Mouse (Mus musculus) adrenal gland, adult (tissue): ENCODE results near the gene Il2ra.
"Not testable (repeated sequence)": the region's sequence is repeated elsewhere in the genome, so short reads cannot be mapped to it uniquely, and the experiment has no call there.

ENCODE experiments used
- DNase-seq, 2 experiments: peaks; one replicate each; pipeline ENCODE4 v3.0.0; 2022 to 2023; ENCODE audit warnings: low spot score in 1 of 2; ENCODE audit not compliant: inconsistent age in 2 of 2

Gene Il2ra

GRCm38 (mm10) chr2:11642451-11642941 is at the start of gene Il2ra:
Gene Il2ra, plus strand, starts transcription at chr2:11642807.
- DNase-seq = no peak

- DNase-seq = peak; percentile 19 to 65
Observed at GRCm38 (mm10) chr2:11596690-11597089, 45.9 kb upstream of the Il2ra start.

- DNase-seq = no peak
Observed at GRCm38 (mm10) chr2:11597906-11598305, 44.7 kb upstream of the Il2ra start.

GRCm38 (mm10) chr2:11601795-11602194 is 40.8 kb upstream of the Il2ra start:
- DNase-seq = no peak

GRCm38 (mm10) chr2:11602506-11603489 is 39.8 kb upstream of the Il2ra start:
- DNase-seq = peak; percentile 95 to 99

- DNase-seq = no peak
Observed at GRCm38 (mm10) chr2:11604053-11604452, 38.6 kb upstream of the Il2ra start, which contains the start of gene Rbm17. Gene Rbm17, minus strand, starts transcription at chr2:11604153.

GRCm38 (mm10) chr2:11604911-11605310 is 37.7 kb upstream of the Il2ra start:
- no peak for DNase-seq

- DNase-seq = not testable (repeated sequence)
Observed at GRCm38 (mm10) chr2:11606718-11607117, 35.9 kb upstream of the Il2ra start.

GRCm38 (mm10) chr2:11612939-11613338 is 29.7 kb upstream of the Il2ra start:
- not testable (repeated sequence) for DNase-seq

- no peak for DNase-seq
Observed at GRCm38 (mm10) chr2:11616846-11617245, 25.8 kb upstream of the Il2ra start.

GRCm38 (mm10) chr2:11619598-11619997 is 23.0 kb upstream of the Il2ra start:
- no peak for DNase-seq

- no peak for DNase-seq
Observed at GRCm38 (mm10) chr2:11623173-11623572, 19.4 kb upstream of the Il2ra start.

- no peak for DNase-seq
Observed at GRCm38 (mm10) chr2:11623726-11624125, 18.9 kb upstream of the Il2ra start.

GRCm38 (mm10) chr2:11625890-11626289 is 16.7 kb upstream of the Il2ra start, which contains the start of gene Gm17490:
Gene Gm17490, minus strand, starts transcription at chr2:11626264.
- no peak for DNase-seq

- no peak for DNase-seq
Observed at GRCm38 (mm10) chr2:11635035-11635434, 7.6 kb upstream of the Il2ra start.

- no peak for DNase-seq
Observed at GRCm38 (mm10) chr2:11635471-11636137, 7.0 kb upstream of the Il2ra start.

- no peak for DNase-seq
Observed at GRCm38 (mm10) chr2:11636138-11636480, 6.5 kb upstream of the Il2ra start.

- peak in 1 of 2 experiments; percentile 22 for DNase-seq
Observed at GRCm38 (mm10) chr2:11637115-11637514, 5.5 kb upstream of the Il2ra start.

- no peak for DNase-seq
Observed at GRCm38 (mm10) chr2:11644057-11644456, 1.4 kb downstream of the Il2ra start.

- no peak for DNase-seq
Observed at GRCm38 (mm10) chr2:11645297-11645696, 2.7 kb downstream of the Il2ra start.

GRCm38 (mm10) chr2:11651476-11651875 is 8.9 kb downstream of the Il2ra start:
- DNase-seq = no peak

- no peak for DNase-seq
Observed at GRCm38 (mm10) chr2:11652196-11652595, 9.6 kb downstream of the Il2ra start.
